In genomic region chr8:93430637-93431036, GRCm38 (mm10) we compare ENCODE assay signal across 9 mouse cellular contexts. TPM values are rescaled to one million over a fixed set of nuclear protein-coding genes. Genes with fewer than 3 reads are reported as not detected.
A peak's percentile ranks its signal among the peaks of the same experiment; 100 is the strongest.
DNase-seq lines count a peak whose midpoint lies in the region; ATAC-seq and TF ChIP-seq lines count a peak whose summit lies in the region.
"Had no signal": no experiment of that assay in that cellular context is flagged by ENCODE, and none has a peak within 500 bp of the region (broad histone marks: within the 10 kb centered on the region; RNA-seq: fewer than 3 reads in every experiment).

No protein-coding gene starts in this region.

- H3K9ac ChIP-seq in heart, postnatal 0 days (replicated peaks; ENCODE audit: low read depth, low read length), result no peak overlapping the region
- H3K9ac ChIP-seq: limb, embryonic 12.5 days had no signal

- TF ChIP-seq CTCF in heart, postnatal 0 days (IDR thresholded peaks at IDR 0.05; ENCODE audit: low read depth), result peak; percentile 91

- WGBS in heart, postnatal 0 days, result 3% methylated on average over 3 of the region's 3 CpGs

- no peak for ATAC-seq in heart, postnatal 0 days (ENCODE audit: insufficient read depth, low read depth)

- peak; percentile 2 for DNase-seq in MEL-GATA-1-ER (ENCODE audit: extremely low read depth, low read depth)
- peak; percentile 37 for DNase-seq in adrenal gland, adult 8-10 months
- DNase-seq in embryo, embryonic 11 days, result peak; percentile 82
- peak; percentile 63 for DNase-seq in heart, postnatal 0 days (ENCODE audit: low spot score)
- DNase-seq in layer of hippocampus, adult 9-11 months, result peak; percentile 66
- DNase-seq in lung, postnatal 25 days (ENCODE audit: low spot score), result peak; percentile 59
- peak; percentile 28 for DNase-seq in skeletal muscle tissue, adult 2 months (ENCODE audit: low read depth, low spot score)

- H3K36me3 ChIP-seq in heart, postnatal 0 days (replicated peaks; ENCODE audit: control insufficient read depth, insufficient read depth, low read length), result no peaks in the 10 kb centered on the region
- H3K36me3 ChIP-seq: limb, embryonic 12.5 days had no signal

- H3K4me2 ChIP-seq in heart, postnatal 0 days (ENCODE audit: low read depth, low read length), result no peak overlapping the region
- H3K4me2 ChIP-seq: limb, embryonic 12.5 days had no signal

- no peak for TF ChIP-seq EP300 in heart, postnatal 0 days (IDR thresholded peaks at IDR 0.05; ENCODE audit: low read depth)

- no peak overlapping the region for H3K27ac ChIP-seq in heart, postnatal 0 days (ENCODE audit: low read depth)
- H3K27ac ChIP-seq: limb, embryonic 12.5 days had no signal

- no peak overlapping the region for H3K4me3 ChIP-seq in heart, postnatal 0 days (ENCODE audit: low read depth, low read length)
- H3K4me3 ChIP-seq: limb, embryonic 12.5 days had no signal

- no peaks in the 10 kb centered on the region for H3K4me1 ChIP-seq in heart, postnatal 0 days (ENCODE audit: control insufficient read depth, insufficient read depth)
- H3K4me1 ChIP-seq: limb, embryonic 12.5 days had no signal

- H3K27me3 ChIP-seq in heart, postnatal 0 days (ENCODE audit: control insufficient read depth, insufficient read depth, low read length), result no peaks in the 10 kb centered on the region
- H3K27me3 ChIP-seq: limb, embryonic 12.5 days had no signal

- no peaks in the 10 kb centered on the region for H3K9me3 ChIP-seq in heart, postnatal 0 days (replicated peaks; ENCODE audit: control insufficient read depth, low read length)
- H3K9me3 ChIP-seq: limb, embryonic 12.5 days had no signal

RNA-seq across cellular contexts. Expression of gene Ces1h, which starts 51.1 kb away (rescaled TPM):
- not detected for total RNA-seq in adrenal gland, adult 8-10 months (2022)
- not detected in 2 replicates for total RNA-seq in heart, postnatal 0 days (2014; rRNA removed; ENCODE audit: low replicate concordance)
- not detected in 2 replicates for polyA plus RNA-seq in heart, postnatal 0 days (2015; fragmentation: Nextera tagmentation; extraction: Ambion mirVana)
- polyA plus RNA-seq: limb, embryonic 12.5 days; stomach, embryonic 16.5 days had no signal

Comparison
In these comparisons a context has a peak if more than half of its experiments do, and no peak if none do; other contexts are left out.
1. DNase-seq: peak in every context shown above with its lines; median percentile 82 in embryo, embryonic 11 days; 66 in layer of hippocampus, adult 9-11 months; 63 in heart, postnatal 0 days; 59 in lung, postnatal 25 days; 37 in adrenal gland, adult 8-10 months; 28 in skeletal muscle tissue, adult 2 months; 2 in MEL-GATA-1-ER.